Mouse (Mus musculus) lung, embryonic 14.5 days (tissue): ENCODE measurements at regions not wholly inside any gene's neighbourhood (a gene's known extent, or its start where the extent isn't known, plus 50 kb on each side); places are given as distances from the start of the nearest gene placed in this dataset.
"Not testable (repeated sequence)": the region's sequence is repeated elsewhere in the genome, so short reads cannot be mapped to it uniquely, and the experiment has no call there.

Experiments used
- ATAC-seq: fragments of 200-750 bp; cut with Nextera tagmentation; 2 replicates; pipeline ENCODE4 v1.8.0; 2017; ENCODE audit warnings: mild to moderate bottlenecking, moderate TSS enrichment, moderate library complexity; ENCODE audit not compliant: insufficient read depth
- DNase-seq: peaks from one replicate; pipeline ENCODE4 v3.0.0-alpha.2; 2015
- H3K27ac ChIP-seq: fragments of 300-500 bp; sonication (generic); 2 replicates; pipeline ENCODE4 v1.5.1; 2014; ENCODE audit warnings: low read depth, mild to moderate bottlenecking, moderate library complexity
- H3K27me3 ChIP-seq: fragments of 300-500 bp; sonication (generic); 2 replicates; pipeline ENCODE4 v1.6.1; 2014; ENCODE audit warnings: low read length, control low read depth; ENCODE audit not compliant: insufficient read depth
- H3K36me3 ChIP-seq: fragments of 300-500 bp; sonication (generic); 2 replicates; pipeline ENCODE4 v1.6.1; 2014; ENCODE audit warnings: control low read depth; ENCODE audit not compliant: insufficient read depth
- H3K4me1 ChIP-seq: fragments of 300-500 bp; sonication (generic); 2 replicates; pipeline ENCODE4 v1.6.1; 2014; ENCODE audit warnings: antibody characterized with exemption, control low read depth; ENCODE audit not compliant: insufficient read depth
- H3K4me2 ChIP-seq: fragments of 300-500 bp; sonication (generic); 2 replicates; pipeline ENCODE4 v1.6.1; 2014; ENCODE audit warnings: mild to moderate bottlenecking
- H3K4me3 ChIP-seq: fragments of 300-500 bp; sonication (generic); 2 replicates; pipeline ENCODE4 v1.5.1; 2014; ENCODE audit warnings: low read depth, low read length
- H3K9ac ChIP-seq: fragments of 300-500 bp; sonication (generic); 2 replicates; pipeline ENCODE4 v1.6.1; 2014
- H3K9me3 ChIP-seq: fragments of 300-500 bp; sonication (generic); 2 replicates; pipeline ENCODE4 v1.6.1; 2016; ENCODE audit warnings: low read depth, low read length, control low read depth
- CTCF ChIP-seq: IDR thresholded peaks from 2 replicates; pipeline ENCODE4 v1.5.1; 2016; ENCODE audit warnings: antibody characterized with exemption, low read depth
- WGBS: fragments of 180-500 bp; shearing (Covaris S2); extraction: QIAGEN DNeasy Blood & Tissue Kit; methylation state at CpG from one replicate; pipeline ENCODE4 v1.1.7; 2014; 5-methylcytosine and 5-hydroxymethylcytosine counted together

GRCm38 (mm10) chr12:95466502-95467490 lies 225.2 kb upstream of the Flrt2 start:
- H3K27me3 ChIP-seq = no peaks in the 10 kb centered on the region
- H3K4me3 ChIP-seq = no peak overlapping the region
- no peaks in the 10 kb centered on the region for H3K36me3 ChIP-seq
- 60% methylated on average over 12 of the region's 12 CpGs for WGBS
- no peak for TF ChIP-seq CTCF
- no peaks in the 10 kb centered on the region for H3K9me3 ChIP-seq
- no peak overlapping the region for H3K9ac ChIP-seq
- no peak overlapping the region for H3K4me2 ChIP-seq
- no peaks in the 10 kb centered on the region for H3K4me1 ChIP-seq
- DNase-seq (peak; percentile 15), ATAC-seq (peak; percentile 28; the same call in 1 of the 2 replicates)
- no peak overlapping the region for H3K27ac ChIP-seq

GRCm38 (mm10) chr12:95469897-95470296 lies 222.1 kb upstream of the Flrt2 start:
- Histone ChIP-seq H3K4me3 (no peak overlapping the region), H3K4me2 (no peak overlapping the region), H3K36me3 (no peaks in the 10 kb centered on the region), H3K4me1 (no peaks in the 10 kb centered on the region), H3K9ac (no peak overlapping the region), H3K27ac (no peak overlapping the region), H3K27me3 (no peaks in the 10 kb centered on the region), H3K9me3 (no peaks in the 10 kb centered on the region)
- ATAC-seq (no peak), DNase-seq (no peak)
- no peak for TF ChIP-seq CTCF
- WGBS = 67% methylated on average over 6 of the region's 6 CpGs

DNA sequence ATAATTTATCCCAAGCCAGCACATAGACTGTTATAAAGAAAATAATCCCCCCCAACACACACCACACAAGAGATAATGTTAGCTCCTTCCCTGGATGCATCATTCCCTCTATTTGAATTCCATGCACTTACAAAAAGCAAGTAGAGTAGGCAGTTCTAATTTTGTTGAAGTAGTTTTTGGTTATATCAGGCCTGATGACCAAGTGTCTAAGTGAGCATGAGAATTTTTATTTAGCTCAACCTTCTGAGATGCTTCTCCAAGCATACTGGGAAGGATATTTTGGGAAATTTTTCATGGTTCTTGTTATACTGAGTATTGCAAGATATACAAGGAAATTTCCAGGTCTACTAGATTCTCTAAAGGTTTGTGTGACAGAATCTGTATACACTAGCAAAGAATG lies 205.5 kb upstream of the Flrt2 start:
- no peak for ATAC-seq
- no peak overlapping the region for H3K9ac ChIP-seq
- no peak overlapping the region for H3K4me3 ChIP-seq
- no peak for TF ChIP-seq CTCF
- no peak overlapping the region for H3K27ac ChIP-seq
- H3K27me3 ChIP-seq = no peaks in the 10 kb centered on the region
- no peaks in the 10 kb centered on the region for H3K9me3 ChIP-seq
- H3K4me2 ChIP-seq = no peak overlapping the region
- H3K4me1 ChIP-seq = peaks cover 3% of the 10 kb centered on the region; the same call in 1 of the 2 replicates
- DNase-seq = no peak
- no peaks in the 10 kb centered on the region for H3K36me3 ChIP-seq

- ATAC-seq (no peak), DNase-seq (no peak)
- TF ChIP-seq CTCF = no peak
- H3K4me1 ChIP-seq = no peaks in the 10 kb centered on the region
- H3K27me3 ChIP-seq = no peaks in the 10 kb centered on the region
- no peak overlapping the region for H3K4me2 ChIP-seq
- WGBS = 61% methylated on average over 3 of the region's 3 CpGs
- no peak overlapping the region for H3K27ac ChIP-seq
- H3K9ac ChIP-seq = no peak overlapping the region
- no peak overlapping the region for H3K4me3 ChIP-seq
- H3K36me3 ChIP-seq = no peaks in the 10 kb centered on the region
- H3K9me3 ChIP-seq = no peaks in the 10 kb centered on the region
These were observed 203.7 kb upstream of the Flrt2 start for GRCm38 (mm10) chr12:95488371-95488770.

- H3K36me3 ChIP-seq = no peaks in the 10 kb centered on the region
- no peak overlapping the region for H3K27ac ChIP-seq
- DNase-seq (no peak), ATAC-seq (no peak)
- H3K27me3 ChIP-seq = no peaks in the 10 kb centered on the region
- H3K9me3 ChIP-seq = no peaks in the 10 kb centered on the region
- TF ChIP-seq CTCF = no peak
- no peak overlapping the region for H3K4me3 ChIP-seq
- no peak overlapping the region for H3K4me2 ChIP-seq
- H3K9ac ChIP-seq = no peak overlapping the region
- no peaks in the 10 kb centered on the region for H3K4me1 ChIP-seq
- WGBS = 82% methylated on average over 2 of the region's 2 CpGs
These were observed 202.7 kb upstream of the Flrt2 start for GRCm38 (mm10) chr12:95489374-95489773.

DNA sequence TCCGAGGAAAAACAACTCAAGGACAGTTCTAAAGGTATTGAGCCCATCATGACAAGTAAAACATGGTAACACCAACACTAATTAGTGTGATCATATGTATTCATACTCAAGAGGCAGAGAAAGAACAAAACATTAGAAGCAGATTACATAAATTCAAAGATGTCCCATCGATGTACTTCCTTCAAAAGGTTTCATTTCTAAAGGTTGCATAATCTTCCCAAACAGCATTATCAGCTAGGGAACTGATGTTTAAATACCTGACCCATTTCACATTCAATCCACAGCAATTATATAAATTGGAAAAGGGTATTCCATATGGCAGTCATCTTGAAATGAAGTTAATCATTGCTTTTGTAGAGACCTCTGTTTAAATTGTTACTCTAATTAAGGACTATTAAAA lies 202.2 kb upstream of the Flrt2 start:
- Histone ChIP-seq H3K27me3 (no peaks in the 10 kb centered on the region), H3K4me2 (no peak overlapping the region), H3K36me3 (no peaks in the 10 kb centered on the region), H3K9me3 (no peaks in the 10 kb centered on the region), H3K4me1 (no peaks in the 10 kb centered on the region), H3K27ac (no peak overlapping the region), H3K4me3 (no peak overlapping the region), H3K9ac (no peak overlapping the region)
- WGBS = 76% methylated on average over 2 of the region's 2 CpGs
- no peak for TF ChIP-seq CTCF
- DNase-seq = no peak
- no peak for ATAC-seq

DNA sequence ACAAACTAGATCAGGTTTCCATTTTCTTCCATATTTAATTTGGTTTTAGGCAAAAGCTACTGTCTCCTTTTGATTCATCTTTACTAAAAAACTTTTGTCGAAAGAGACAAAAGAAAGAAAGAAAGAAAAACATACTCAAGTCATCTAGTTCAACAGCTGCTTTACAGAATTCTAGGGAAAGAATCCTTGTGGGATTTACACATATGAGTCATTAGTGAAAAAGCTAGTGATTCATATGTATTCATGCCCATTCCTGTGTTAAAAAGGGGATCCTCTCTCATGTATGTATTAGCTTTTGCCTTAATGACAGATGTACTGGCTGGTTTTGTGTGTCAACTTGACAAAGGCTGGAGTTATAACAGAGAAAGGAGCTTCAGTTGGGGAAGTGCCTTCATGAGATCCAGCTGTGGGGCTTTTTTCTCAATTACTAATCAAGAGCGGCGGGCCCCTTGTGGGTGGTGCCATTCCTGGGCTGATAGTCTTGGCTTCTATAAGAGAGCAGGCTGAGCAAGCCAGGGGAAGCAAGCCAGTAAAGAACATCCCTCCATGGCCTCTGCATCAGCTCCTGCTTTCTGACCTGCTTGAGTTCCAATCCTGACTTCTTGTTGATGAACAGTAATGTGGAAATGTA lies 200.1 kb upstream of the Flrt2 start:
- ATAC-seq = not testable (repeated sequence)

More for the DNA sequence above, 200.1 kb upstream of the Flrt2 start:
- DNase-seq, H3K27ac ChIP-seq, H3K9ac ChIP-seq, H3K27me3 ChIP-seq, H3K4me3 ChIP-seq, H3K9me3 ChIP-seq, H3K4me2 ChIP-seq, H3K4me1 ChIP-seq, H3K36me3 ChIP-seq: not testable (repeated sequence)
- 68% methylated on average over 3 of the region's 3 CpGs for WGBS
